Mouse (Mus musculus): ENCODE results near the gene Gal3st2.
"Not testable (repeated sequence)": the region's sequence is repeated elsewhere in the genome, so short reads cannot be mapped to it uniquely, and the experiment has no call there.

DNA sequence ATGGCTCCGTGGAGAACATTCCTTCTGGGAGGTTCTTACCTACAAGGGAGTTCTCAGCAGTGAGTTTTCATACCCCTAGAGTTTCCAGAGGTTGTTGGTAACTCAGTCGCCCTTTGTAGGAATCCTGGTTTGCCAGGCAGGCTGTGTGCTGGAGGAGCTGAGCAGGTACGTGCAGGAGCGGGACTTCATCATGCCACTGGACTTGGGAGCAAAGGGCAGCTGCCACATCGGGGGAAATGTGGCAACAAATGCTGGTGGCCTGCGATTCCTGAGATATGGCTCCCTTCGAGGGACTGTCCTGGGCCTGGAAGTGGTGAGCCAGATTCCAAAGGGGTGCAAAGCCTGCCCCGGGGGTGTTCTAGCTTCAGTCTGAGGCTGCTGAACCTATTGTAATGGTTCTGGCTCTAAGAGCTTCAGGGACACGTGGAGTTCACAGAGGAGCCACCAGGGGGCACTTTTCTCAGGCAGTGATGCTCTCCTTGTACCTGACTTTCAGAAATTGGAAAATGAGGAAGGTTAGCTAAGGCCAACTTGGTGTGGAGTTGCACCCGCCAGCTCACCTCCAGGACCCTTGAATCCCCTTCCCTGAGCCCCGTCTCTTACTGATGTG lies 48.0 kb downstream of the Gal3st2 start:
- TF ChIP-seq USF1 (IDR thresholded peaks at IDR 0.05; ENCODE audit: low read depth); POLR2AphosphoS2 (IDR thresholded peaks at IDR 0.05; ENCODE audit: insufficient read length, low read depth); CEBPB (IDR thresholded peaks at IDR 0.05; ENCODE audit: insufficient read depth, poor library complexity, severe bottlenecking); MAX (IDR thresholded peaks at IDR 0.05; ENCODE audit: low read depth); POLR2A (IDR thresholded peaks at IDR 0.05; ENCODE audit: insufficient read length, low read depth); E2F4 (IDR thresholded peaks at IDR 0.05; ENCODE audit: insufficient read depth); MYOD1 (IDR thresholded peaks at IDR 0.05; ENCODE audit: control insufficient read depth in 1 of 3, insufficient read length in 2 of 3, low read depth in 2 of 3); MYOG (IDR thresholded peaks at IDR 0.05; ENCODE audit: control insufficient read depth in 1 of 3, insufficient read depth in 1 of 3, insufficient read length in 2 of 3, low read depth in 2 of 3): not testable (repeated sequence)
